Mouse (Mus musculus) myocyte (in vitro differentiated cells): ENCODE measurements around the gene Nudt22.

Experiments
- CEBPB ChIP-seq: IDR thresholded peaks from 2 replicates; pipeline ENCODE4 v1.6.1; 2011; ENCODE audit warnings: mild to moderate bottlenecking, moderate library complexity; ENCODE audit not compliant: poor library complexity, insufficient read depth, severe bottlenecking
- E2F4 ChIP-seq: IDR thresholded peaks from one replicate; pipeline ENCODE4 v1.6.1; 2011; ENCODE audit warnings: mild to moderate bottlenecking, control low read depth, moderate library complexity; ENCODE audit not compliant: insufficient read depth
- MAX ChIP-seq: IDR thresholded peaks from one replicate; pipeline ENCODE4 v1.6.1; 2011; ENCODE audit warnings: low read depth, mild to moderate bottlenecking, control low read depth
- MYOD1 ChIP-seq, 3 experiments: IDR thresholded peaks; one replicate each; pipeline ENCODE4 v1.6.1; 2011; ENCODE audit warnings: control low read depth in 2 of 3, low read depth in 2 of 3, mild to moderate bottlenecking in 2 of 3, moderate library complexity in 1 of 3; ENCODE audit not compliant: insufficient read length in 2 of 3, control insufficient read depth in 1 of 3
- MYOG ChIP-seq, 3 experiments: IDR thresholded peaks; one replicate each; pipeline ENCODE4 v1.6.1; 2011; ENCODE audit warnings: control low read depth in 2 of 3, low read depth in 2 of 3, mild to moderate bottlenecking in 2 of 3; ENCODE audit not compliant: insufficient read length in 2 of 3, control insufficient read depth in 1 of 3, insufficient read depth in 1 of 3
- POLR2A ChIP-seq: IDR thresholded peaks from one replicate; pipeline ENCODE4 v1.6.1; 2011; ENCODE audit warnings: low read depth, mild to moderate bottlenecking, control low read depth, moderate library complexity; ENCODE audit not compliant: insufficient read length
- POLR2AphosphoS2 ChIP-seq: IDR thresholded peaks from one replicate; pipeline ENCODE4 v1.6.1; 2011; ENCODE audit warnings: low read depth, control low read depth; ENCODE audit not compliant: insufficient read length
- REST ChIP-seq: IDR thresholded peaks from one replicate; pipeline ENCODE4 v1.6.1; 2011; ENCODE audit warnings: mild to moderate bottlenecking, control low read depth, moderate library complexity; ENCODE audit not compliant: insufficient read depth, insufficient read length
- TCF12 ChIP-seq: IDR thresholded peaks from one replicate; pipeline ENCODE4 v1.6.1; 2011; ENCODE audit warnings: mild to moderate bottlenecking, control low read depth; ENCODE audit not compliant: poor library complexity, insufficient read depth, severe bottlenecking
- USF1 ChIP-seq: IDR thresholded peaks from one replicate; pipeline ENCODE4 v1.6.1; 2011; ENCODE audit warnings: low read depth, mild to moderate bottlenecking, control low read depth, moderate library complexity

DNA sequence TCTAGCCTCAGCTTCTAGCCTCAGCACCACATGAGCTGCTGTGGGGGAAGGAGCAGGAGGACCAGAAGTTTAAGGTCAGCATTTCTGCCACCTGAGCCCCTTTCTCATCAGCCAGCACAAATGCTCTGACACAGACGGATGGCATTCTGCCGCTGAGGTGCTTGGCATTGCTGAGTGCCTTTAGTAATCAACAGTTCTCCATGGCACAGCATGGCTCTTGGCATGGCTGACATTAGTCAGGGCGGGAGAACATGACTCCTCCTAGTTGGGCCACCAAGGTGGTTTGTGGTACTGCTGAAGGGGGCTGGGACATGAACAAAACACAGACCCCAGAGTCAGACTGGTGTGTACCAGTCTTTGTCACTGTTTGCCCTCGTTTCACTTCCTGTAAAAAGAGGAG lies 47.7 kb downstream of the Nudt22 start:
- TF ChIP-seq TCF12 (no peak), POLR2A (no peak), E2F4 (no peak), POLR2AphosphoS2 (no peak), USF1 (no peak), REST (no peak), MAX (no peak), CEBPB (no peak), MYOD1 (IDR thresholded peaks at IDR 0.05; ENCODE audit: control insufficient read depth in 1 of 3, insufficient read length in 2 of 3, low read depth in 2 of 3) (no peak), MYOG (IDR thresholded peaks at IDR 0.05; ENCODE audit: control insufficient read depth in 1 of 3, insufficient read depth in 1 of 3, insufficient read length in 2 of 3, low read depth in 2 of 3) (no peak)
